Mouse (Mus musculus) cerebellum, adult (tissue): ENCODE results near the gene Zdhhc4.
A peak's percentile ranks its signal among the peaks of the same experiment; 100 is the strongest.

Experiments
- ATAC-seq: cut with Nextera tagmentation; 2 replicates; pipeline ENCODE4 v1.9.2; 2017; ENCODE audit warnings: mild to moderate bottlenecking, moderate library complexity, mixed read lengths; ENCODE audit not compliant: insufficient number of reproducible peaks, low FRiP score, low TSS enrichment

Gene Zdhhc4

DNA sequence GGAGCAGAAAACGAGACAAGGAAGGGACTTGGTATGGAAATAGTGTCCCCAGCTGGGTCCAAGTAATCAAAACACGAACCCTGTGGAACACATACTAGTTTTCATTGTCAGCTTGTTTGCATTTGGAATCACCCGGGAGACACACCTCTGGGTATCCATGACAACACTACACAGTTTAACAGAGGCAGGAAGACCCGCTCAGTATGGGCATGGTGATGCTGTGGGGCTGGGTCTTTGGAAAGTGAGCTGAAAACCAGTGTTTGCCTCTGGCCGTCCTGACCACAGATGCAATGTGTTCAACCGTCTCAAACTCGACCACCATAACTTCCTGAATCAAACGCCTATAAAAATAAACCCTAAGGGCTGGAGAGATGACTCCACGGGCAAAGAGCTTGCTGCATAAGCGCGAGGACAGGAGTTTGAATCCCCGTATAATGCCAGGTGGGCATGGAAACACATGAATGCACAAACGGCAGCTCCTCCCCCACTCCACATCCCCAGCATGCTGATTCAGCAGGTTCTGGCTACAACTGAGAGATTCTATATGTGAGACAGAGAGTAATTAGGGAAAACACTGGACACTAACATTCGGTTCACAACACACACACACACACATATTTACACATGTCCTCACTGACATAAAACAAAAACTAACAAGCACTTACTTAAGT, 5.5 kb upstream of the Zdhhc4 start:
- no peak for ATAC-seq

DNA sequence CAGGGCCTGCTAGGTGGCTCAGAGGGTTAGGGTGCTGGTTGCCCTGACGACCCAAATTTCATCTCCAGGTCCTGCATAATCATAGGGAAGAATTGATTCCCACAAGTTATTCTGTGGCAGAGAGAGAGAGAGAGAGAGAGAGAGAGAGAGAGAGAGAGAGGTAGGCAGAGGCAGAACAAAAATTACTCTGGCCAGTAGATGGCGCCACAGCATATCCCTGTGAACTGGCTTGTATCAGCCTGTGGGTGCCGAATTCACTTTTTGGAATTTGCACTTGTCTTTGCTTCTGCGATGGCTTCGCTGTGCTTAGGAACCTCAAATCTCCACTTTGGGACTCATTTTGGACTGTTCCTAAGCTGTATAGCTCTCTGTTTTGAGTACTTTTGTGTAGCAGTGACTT, 4.8 kb upstream of the Zdhhc4 start:
- no peak for ATAC-seq

DNA sequence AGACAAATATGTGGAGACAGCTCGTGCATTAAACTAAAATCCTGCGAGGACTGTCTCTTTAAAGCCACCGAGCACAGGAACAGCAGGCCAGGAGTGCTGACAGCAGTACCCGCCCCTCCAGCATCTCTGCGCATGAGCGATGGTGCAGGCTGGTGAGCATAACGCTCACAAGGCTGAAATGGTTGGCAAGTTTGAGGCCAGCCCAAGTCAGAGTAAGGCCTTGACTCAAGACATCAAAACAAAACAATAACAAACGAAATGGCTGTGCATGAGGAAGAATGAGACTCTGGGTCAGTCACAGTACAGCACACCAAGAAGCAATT, 11.8 kb downstream of the Zdhhc4 start:
- no peak for ATAC-seq

DNA sequence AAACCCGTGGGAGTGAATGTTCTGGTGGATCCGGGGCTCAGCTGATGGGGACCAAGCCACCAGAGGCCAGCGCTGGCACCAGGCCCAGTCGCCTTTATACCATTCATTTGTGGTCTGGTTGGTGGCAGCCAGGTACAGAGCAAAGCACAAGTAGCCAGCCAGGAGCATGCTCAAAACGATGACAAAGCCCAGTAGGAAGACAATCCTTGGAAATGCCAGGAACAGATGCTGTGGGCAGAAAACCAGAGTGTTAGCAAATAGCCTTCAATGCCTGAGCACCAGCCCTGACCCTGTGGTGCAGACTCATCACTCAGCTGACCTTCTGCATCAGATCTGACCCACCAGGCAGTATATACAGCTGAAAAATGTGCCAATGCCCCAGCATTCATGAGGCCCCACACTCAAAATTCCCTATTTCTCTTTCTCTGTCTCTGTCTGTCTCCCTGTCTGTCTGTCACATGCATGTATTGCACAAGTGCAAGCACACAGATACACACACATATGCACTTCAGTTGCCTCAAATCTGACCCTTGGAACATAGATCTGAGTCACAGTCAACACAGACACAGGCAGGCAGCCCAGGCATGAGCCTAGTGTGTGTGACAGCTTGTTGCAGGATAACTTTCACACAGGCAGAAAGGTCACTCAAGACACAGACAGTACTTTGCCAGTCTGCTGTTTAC, 12.3 kb downstream of the Zdhhc4 start:
- ATAC-seq = no peak

DNA sequence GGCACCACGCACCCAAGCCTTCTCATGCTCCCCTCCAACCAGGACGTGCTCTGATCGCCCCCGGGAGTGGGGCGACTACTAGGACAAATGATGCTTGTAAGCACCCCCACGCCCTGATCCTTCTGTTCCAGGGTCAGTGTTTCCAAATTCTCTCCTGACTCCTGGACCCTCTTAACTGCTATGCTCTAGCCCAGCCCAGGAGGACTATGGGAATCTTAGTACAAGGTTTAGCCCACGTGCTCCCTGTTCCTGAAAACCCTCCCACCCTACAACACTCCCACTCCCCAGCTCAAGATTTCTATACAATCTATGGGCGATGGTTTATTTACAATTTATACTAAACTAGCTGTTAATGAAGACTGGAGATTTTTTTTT, 13.6 kb downstream of the Zdhhc4 start:
- no peak; the same call in 1 of the 2 replicates for ATAC-seq

DNA sequence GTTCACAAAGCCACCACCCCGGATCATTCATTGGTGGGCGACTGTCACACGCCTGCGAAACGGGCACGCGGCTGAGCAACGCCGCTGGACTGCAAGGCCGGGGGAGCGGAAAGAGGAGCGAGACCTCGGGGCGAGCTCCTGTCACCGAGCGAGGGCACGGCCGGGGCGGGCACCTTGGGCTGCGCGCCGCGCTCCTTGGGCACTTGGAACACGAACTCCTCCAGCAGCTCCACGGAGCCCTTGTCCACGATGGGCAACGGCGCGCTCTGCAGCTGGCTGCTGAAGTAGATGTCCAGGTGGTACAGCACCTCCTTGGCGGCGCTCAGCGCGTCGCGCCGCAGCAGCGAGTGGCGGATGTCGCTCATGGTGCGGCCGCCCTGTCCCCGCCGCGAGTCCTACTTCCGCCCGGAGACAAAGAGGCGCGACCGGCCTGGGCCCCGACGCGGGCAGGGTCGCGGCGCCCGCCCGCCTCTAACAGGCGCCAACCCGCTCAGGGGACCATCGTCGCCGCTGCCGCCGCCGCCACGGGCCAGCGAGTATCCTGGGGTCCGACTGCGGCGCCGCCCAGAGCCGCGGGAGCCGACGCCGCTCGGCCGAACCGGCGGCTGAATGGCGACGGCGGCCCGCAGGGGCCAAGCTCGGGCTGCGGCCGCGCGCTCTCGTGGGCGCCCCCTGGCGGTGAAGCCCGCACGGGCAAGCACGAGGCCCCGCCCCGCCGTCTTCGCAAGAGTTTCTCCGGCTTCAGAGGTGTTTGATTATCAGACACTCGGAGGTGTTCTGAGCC, 14.1 kb downstream of the Zdhhc4 start, which contains the start of gene E130309D02Rik:
Gene E130309D02Rik, minus strand, starts transcription at position 631 of the 784 bp plus-strand sequence.
- ATAC-seq = peak; percentile 54

DNA sequence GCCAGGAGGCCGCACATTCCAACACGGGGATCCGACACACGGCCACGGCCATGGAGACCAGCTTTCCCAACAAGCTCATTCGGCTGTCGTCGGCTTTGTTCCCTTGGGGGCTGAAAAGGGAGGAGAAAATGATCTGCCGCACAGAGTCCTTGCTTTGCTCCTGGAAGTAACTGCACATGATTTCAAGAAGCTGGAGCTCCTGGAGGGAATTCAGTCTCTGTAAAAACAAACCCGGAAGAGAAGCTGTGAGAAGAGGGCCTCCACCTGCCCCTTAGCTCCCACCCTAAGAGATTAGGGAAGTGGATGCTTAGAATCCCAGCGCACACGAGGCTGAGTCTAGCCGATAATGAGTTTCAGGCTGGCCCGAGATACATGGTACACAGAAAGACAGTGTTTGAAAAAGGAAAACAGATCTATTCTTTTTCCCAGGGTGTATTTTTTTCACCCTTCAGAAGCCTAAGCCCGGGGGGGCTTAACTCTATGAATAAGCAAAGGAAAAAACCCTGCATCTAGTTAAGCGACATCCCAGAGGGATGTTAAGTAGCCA, 14.8 kb downstream of the Zdhhc4 start:
- no peak for ATAC-seq

DNA sequence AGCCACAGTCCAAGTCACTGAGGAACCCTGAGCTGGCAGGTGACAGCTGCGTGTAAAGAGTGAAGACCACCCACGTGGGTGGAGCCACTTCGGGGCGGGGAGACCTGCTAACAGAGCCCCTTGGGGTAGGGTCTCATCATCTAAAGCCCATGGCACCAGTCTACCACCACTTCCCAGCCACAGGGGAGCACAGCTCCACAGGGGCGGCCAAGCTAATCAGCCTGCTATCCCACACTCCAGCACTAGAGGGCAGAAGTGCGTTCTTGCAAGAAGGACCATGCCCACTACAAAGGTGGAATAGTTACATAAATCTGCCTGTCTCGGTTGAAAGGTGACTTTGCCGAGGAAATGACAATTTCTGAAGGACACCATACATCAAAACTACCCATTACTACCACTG, 17.2 kb downstream of the Zdhhc4 start:
- ATAC-seq = no peak

DNA sequence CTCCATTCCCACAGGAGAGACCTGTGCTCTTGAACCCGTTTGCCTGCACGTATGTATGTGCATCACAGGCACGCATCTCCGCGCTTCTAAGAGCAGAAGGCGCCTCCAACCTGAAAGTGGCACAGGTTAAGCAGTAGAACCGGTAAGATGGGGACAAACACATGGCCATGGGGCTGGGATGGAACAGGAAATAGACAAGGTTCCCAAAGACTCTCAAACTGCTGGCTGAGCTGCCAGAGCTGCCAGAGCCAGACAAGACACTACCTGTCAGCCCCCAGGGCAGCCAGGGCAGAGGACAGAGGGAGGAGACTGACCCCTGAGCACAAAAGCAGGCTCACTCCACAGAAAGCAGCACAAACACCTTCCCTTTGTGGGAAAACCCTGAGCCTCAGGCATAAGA, 19.1 kb downstream of the Zdhhc4 start:
- no peak for ATAC-seq

DNA sequence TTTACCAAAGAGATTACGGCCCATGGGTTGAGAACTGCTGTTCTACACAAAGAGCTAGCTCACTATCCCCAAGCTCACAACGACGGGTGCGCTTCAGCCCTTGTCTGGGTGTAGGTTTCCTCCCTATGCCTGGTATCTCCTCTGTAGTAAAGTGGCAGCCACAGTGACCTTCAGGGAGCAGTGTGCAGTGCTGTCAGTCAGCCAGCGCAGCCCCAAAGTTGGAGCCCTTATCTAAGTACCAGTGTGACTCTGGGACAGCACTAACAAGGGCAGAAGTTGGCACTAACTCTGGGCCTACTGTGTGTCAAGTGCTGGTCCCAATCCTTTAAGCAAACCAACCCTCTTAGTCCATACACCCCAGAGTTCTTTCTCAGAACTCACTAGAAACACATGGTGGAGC, 20.2 kb downstream of the Zdhhc4 start:
- ATAC-seq = no peak

DNA sequence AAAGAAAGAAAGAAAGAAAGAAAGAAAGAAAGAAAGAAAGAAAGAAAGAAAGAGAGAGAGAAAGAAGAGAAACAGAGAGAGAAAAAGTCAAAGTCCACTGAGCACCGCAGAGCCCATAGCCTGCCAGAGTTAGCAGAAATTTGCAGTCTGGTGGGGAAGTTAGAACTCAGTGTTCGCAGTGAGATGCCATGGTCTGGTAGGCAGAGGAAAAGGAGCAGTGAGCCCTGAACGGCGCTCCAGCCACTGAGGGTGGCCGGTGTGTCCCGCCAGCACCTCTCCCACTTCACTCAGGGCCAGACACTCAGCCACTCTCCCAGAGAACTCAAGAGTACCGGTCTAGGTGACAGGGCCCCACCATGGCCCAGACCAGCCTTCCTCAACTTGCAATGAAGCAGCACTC, 24.8 kb downstream of the Zdhhc4 start:
- no peak for ATAC-seq

DNA sequence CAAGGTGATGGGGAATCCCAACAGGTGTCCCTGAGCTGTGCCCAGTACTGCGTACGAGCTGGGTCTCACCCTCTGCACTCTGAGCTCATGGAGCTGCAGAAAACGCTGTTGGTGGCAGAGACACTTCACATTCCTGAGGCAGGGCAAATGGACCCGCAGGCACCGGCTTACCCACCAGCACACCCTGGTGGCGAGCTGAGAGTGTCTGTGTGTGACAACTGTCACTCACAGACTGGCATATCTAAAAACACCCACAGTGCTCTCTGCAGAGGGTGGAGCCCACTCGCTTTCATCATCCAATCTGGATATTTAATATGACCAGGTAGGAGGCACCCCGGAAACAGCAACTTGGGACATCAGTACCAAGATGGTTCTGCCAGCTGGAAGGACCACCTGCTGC, 27.8 kb downstream of the Zdhhc4 start:
- ATAC-seq = no peak

DNA sequence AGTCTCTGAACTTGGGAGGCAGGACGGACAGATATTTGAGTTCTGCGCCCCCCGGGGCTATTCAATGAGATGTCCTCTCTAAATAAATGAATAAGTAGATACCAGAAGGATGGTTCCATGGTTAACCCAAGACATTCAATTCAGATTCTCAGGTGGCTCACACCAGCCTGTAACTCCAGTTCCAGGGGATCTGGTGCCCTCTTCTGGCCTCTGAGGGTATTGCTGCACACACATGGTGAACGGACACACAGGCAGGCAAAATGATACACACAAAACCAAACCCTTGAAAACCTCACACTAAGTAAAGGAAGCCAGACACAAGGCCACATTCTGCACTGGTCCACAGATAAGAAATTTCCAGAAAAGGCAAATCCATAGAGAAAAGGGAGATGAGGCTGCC, 29.4 kb downstream of the Zdhhc4 start:
- ATAC-seq = no peak

DNA sequence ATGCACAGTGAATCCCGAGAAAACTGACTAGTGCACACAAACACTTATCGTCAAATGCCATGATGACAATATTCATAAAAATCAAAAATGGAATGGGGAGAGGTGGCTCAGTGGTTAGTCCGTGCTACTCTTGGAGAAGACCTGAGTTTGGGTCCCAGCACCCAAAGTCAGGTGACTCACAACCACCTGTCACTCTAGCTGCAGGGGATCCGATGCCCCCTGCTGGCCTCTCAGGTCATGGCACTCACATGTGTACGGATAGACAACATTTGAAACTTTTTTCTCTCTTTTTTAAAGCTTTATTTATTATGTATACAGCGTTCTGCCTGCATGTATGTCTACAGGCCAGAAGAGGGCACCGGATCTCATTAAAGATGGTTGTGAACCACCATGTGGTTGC, 30.7 kb downstream of the Zdhhc4 start:
- ATAC-seq = no peak

DNA sequence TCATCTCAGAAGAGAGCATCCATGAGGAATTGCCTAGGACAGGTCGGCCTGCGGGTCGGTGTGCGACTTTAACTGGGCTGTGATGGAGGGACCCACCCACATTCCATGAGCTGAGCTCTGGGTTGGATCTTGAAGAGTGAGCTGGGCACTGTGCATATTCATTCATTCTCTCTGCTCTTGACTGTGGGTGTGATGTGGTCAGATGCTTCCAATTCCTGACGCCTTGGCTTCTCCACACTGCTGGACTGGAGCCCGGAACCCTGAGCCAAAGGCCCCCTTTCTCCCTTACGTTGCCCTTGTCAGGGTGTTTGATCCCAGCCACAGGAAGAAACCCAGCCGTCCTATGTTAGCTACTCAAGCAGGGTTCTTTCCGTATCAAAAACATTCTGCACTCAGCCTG, 31.1 kb downstream of the Zdhhc4 start:
- ATAC-seq = no peak

DNA sequence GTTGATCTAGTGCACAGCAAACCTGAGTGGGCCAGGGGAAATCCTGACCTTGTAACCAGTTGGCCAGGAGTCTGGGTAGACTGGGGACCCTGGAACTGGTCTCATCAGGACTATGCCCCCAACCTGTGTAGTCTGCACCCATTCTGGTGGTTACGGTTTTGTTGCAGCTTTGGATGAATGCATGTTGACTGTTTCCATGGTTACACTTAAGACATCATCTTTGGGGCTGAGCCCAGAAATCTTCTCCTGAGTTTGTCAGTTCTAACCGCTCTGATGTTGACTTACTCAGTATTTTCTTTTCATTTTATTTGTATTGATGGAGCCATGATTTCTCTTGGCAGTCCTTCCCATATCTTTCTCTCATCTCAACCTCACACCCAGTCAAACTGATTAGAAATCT, 33.7 kb downstream of the Zdhhc4 start:
- no peak for ATAC-seq

DNA sequence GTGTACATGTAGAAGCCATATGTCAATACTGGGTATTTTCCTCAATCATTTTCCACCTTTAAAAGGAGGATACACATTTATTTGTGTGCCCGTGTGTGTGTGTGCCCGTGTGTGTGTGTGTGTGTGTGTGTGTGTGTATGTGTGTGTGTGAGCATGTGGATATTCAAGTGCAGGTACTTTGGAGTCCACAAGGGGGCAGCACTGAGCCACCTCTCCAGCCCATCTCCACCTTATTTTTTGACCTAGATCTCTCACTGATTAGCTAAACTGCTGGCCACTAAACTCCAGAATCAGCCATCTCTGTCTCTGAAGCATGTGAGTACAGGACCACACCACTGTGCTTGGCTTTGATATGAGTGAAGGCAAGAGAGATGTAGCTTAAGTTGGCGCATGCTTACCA, 34.2 kb downstream of the Zdhhc4 start:
- ATAC-seq = no peak

DNA sequence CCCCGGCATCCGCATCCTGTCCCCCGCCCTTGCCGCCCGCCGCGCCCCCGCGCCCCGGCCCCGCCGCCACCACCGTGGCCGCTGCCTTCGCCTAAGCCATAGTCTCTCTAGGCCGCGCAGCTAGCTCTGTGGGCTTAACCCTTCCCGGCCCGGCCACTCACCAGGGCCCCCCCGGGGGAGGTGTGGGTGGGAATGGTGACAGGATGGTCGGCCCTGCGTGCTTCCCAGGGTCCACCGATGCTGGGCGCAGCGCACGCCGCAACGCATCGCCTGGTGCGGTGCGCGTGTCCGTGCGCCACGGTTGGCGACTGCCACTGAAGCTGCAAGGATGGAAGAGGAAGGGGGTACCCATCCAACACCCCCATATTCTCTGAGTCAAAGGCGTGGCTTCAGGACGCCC, 35.7 kb downstream of the Zdhhc4 start, which contains the start of gene Zfp853:
Gene Zfp853, minus strand, starts transcription at position 220 of the 400 bp plus-strand sequence.
- ATAC-seq = no peak

DNA sequence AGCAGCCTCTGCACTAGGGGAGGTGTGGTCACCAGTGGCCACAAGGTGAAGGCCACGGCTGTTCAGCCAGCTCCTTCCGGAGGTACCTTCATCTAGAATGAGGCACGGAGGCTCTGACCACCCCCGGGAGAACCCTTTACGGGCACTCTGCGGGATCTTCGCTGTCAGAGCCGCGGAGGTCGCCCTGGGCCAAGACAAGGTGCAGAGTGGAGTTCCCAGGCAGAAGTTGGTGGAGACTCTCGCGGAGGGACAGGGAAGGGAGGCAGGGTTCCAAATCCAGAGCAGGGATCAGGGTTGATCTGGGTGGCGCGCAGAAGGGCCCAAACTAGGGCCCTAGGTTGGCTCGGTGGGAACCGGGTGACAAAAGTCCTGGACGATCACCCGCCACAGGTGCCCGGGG, 36.2 kb downstream of the Zdhhc4 start:
- ATAC-seq = no peak

DNA sequence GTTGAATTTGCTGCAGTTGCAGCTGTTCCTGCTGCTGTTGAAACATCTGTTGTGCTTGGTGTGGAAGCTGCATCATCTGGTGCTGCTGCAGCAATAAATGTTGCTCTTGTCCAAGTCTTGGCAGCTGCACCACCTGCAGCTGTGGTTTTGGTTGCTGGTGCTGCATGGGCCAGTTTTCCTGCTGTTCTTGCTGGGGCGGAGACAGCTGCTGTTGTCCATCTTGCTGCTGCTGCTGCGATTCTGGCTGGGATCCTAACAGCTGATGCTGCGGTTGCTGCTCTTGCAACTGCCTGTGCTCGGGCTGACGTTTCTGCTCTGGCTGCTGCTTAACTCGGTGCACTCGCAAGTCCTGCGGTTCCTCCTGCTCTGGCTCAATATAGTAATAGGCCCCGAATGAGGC, 39.8 kb downstream of the Zdhhc4 start:
- ATAC-seq = no peak

DNA sequence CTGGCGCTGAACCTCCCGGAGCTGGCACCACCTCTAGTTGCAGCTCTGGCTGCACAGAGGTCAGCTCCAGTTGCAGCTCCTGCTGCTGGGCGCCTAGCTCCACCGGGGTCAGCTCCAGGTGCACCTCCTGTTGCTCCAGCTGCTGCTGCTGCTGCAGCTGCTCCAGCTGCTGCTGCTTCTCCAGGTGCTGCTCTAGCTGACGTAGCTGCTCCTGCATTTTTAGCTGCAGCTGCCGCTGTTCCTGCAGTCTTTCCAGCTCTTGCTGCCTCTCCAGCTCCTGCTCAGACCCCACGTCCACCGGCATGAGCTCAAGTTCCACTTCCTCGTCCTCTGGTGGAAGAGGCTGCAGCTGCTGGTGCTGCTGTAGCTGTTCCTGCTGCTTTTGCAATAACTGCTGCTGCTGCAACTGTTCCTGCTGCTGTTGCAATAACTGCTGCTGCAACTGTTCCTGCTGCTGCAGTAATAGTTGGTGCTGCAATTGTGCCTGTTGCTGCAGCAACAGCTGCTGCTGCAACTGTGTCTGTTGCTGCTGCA, 40.6 kb downstream of the Zdhhc4 start:
- ATAC-seq = no peak
